Mouse (Mus musculus) MEL-GATA-1-ER (cell line): Measurements from ENCODE around the gene Qpct.
"Not testable (repeated sequence)": the region's sequence is repeated elsewhere in the genome, so short reads cannot be mapped to it uniquely, and the experiment has no call there.

Experiments used
- DNase-seq: peaks from one replicate; pipeline ENCODE4 v3.0.0-alpha.2; 2012; ENCODE audit warnings: low read depth; ENCODE audit errors: extremely low read depth

The Qpct gene

GRCm38 (mm10) chr17:79069766-79070480, 18.2 kb downstream of the Qpct start:
- no peak for DNase-seq

GRCm38 (mm10) chr17:79071951-79072350, 20.2 kb downstream of the Qpct start:
- DNase-seq = no peak

GRCm38 (mm10) chr17:79076974-79077847, 25.5 kb downstream of the Qpct start:
- DNase-seq = no peak

GRCm38 (mm10) chr17:79077848-79078146, 26.1 kb downstream of the Qpct start:
- DNase-seq = no peak

GRCm38 (mm10) chr17:79078248-79078647, 26.5 kb downstream of the Qpct start:
- DNase-seq = no peak

- no peak for DNase-seq
Measured at GRCm38 (mm10) chr17:79091710-79092109, 40.0 kb downstream of the Qpct start.

GRCm38 (mm10) chr17:79093286-79093975, 41.7 kb downstream of the Qpct start:
- no peak for DNase-seq

GRCm38 (mm10) chr17:79095624-79096023, 43.9 kb downstream of the Qpct start:
- DNase-seq = peak; percentile 29

- DNase-seq = no peak
Measured at GRCm38 (mm10) chr17:79099866-79100265, 48.2 kb downstream of the Qpct start.

- DNase-seq = no peak
Measured at GRCm38 (mm10) chr17:79108238-79108637, 56.5 kb downstream of the Qpct start.

GRCm38 (mm10) chr17:79109576-79109975, 57.9 kb downstream of the Qpct start:
- no peak for DNase-seq

- DNase-seq = peak; percentile 19
Measured at GRCm38 (mm10) chr17:79110936-79111348, 59.2 kb downstream of the Qpct start.

- not testable (repeated sequence) for DNase-seq
Measured at GRCm38 (mm10) chr17:79115248-79115647, 63.5 kb downstream of the Qpct start.

GRCm38 (mm10) chr17:79119066-79119465, 67.4 kb downstream of the Qpct start:
- DNase-seq = no peak

GRCm38 (mm10) chr17:79120269-79120668, 68.6 kb downstream of the Qpct start:
- no peak for DNase-seq

GRCm38 (mm10) chr17:79133740-79134139, 82.0 kb downstream of the Qpct start:
- no peak for DNase-seq

GRCm38 (mm10) chr17:79135826-79136225, 84.1 kb downstream of the Qpct start:
- no peak for DNase-seq

- no peak for DNase-seq
Measured at GRCm38 (mm10) chr17:79136401-79136800, 84.7 kb downstream of the Qpct start.
